Mouse (Mus musculus) frontal cortex, adult (tissue): ENCODE data around the gene Tmem139.

ENCODE experiments used
- ATAC-seq: cut with Nextera tagmentation; 2 replicates; pipeline ENCODE4 v1.9.2; 2017; ENCODE audit warnings: mild to moderate bottlenecking, moderate library complexity, mixed read lengths; ENCODE audit not compliant: low TSS enrichment

The Tmem139 gene

GRCm38 (mm10) chr6:42276151-42276550, 14.4 kb downstream of the Tmem139 start:
- ATAC-seq, result no peak

- ATAC-seq, result no peak
These were observed 21.2 kb downstream of the Tmem139 start for GRCm38 (mm10) chr6:42282865-42283528.

GRCm38 (mm10) chr6:42286448-42286847, 24.7 kb downstream of the Tmem139 start, which contains the start of gene Clcn1:
Gene Clcn1, plus strand, starts transcription at chr6:42286685.
- ATAC-seq, result no peak

GRCm38 (mm10) chr6:42287562-42287961, 25.8 kb downstream of the Tmem139 start:
- ATAC-seq, result no peak

GRCm38 (mm10) chr6:42293327-42293726, 31.6 kb downstream of the Tmem139 start:
- no peak for ATAC-seq

GRCm38 (mm10) chr6:42295549-42296094, 33.9 kb downstream of the Tmem139 start:
- no peak for ATAC-seq

- ATAC-seq, result peak; percentile 21; the same call in 1 of the 2 replicates
These were observed 37.6 kb downstream of the Tmem139 start for GRCm38 (mm10) chr6:42299362-42299761.

- ATAC-seq, result 0 out of 2 replicates have a peak, but pooled peaks have one; percentile 31
These were observed 48.1 kb downstream of the Tmem139 start for GRCm38 (mm10) chr6:42309816-42310378.

GRCm38 (mm10) chr6:42310427-42311053, 48.8 kb downstream of the Tmem139 start:
- ATAC-seq, result no peak
